Comparison of ENCODE assay signal across 18 mouse cellular contexts in genomic region chr1:143653646-143654045, GRCm38 (mm10). TPM values are rescaled to one million over a fixed set of nuclear protein-coding genes. Genes with fewer than 3 reads are reported as not detected.
A peak's percentile ranks its signal among the peaks of the same experiment; 100 is the strongest.
DNase-seq lines count a peak whose midpoint lies in the region; ATAC-seq and TF ChIP-seq lines count a peak whose summit lies in the region.
"Had no signal": no experiment of that assay in that cellular context is flagged by ENCODE, and none has a peak within 500 bp of the region (broad histone marks: within the 10 kb centered on the region; RNA-seq: fewer than 3 reads in every experiment).

No protein-coding gene starts in this region.

- H3K27me3 ChIP-seq in G1E (ENCODE audit: insufficient read depth, low read length), result no peaks in the 10 kb centered on the region
- H3K27me3 ChIP-seq in midbrain, embryonic 11.5 days (ENCODE audit: control insufficient read depth, insufficient read depth, low read length), result no peaks in the 10 kb centered on the region
- H3K27me3 ChIP-seq: CH12.LX; embryonic facial prominence, embryonic 12.5 days; heart, embryonic 13.5 days; hindbrain, embryonic 15.5 days had no signal

- ATAC-seq in G1E (ENCODE audit: extremely low read depth, insufficient number of reproducible peaks, low FRiP score, poor library complexity, severe bottlenecking), result peak; percentile 43
- ATAC-seq in granulocyte monocyte progenitor cell, adult 5-6 weeks (replicated peaks; ENCODE audit: poor library complexity, severe bottlenecking), result peak; percentile 40
- ATAC-seq in midbrain, embryonic 11.5 days (ENCODE audit: low FRiP score), result no peak
- ATAC-seq: forebrain, embryonic 16.5 days had no signal

- 91% methylated on average over 3 of the region's 3 CpGs for WGBS in midbrain, embryonic 11.5 days

- TF ChIP-seq CTCF in G1E (IDR thresholded peaks at IDR 0.05; ENCODE audit: low read depth, low read length), result no peak

- H3K9me3 ChIP-seq in G1E (replicated peaks), result no peaks in the 10 kb centered on the region
- no peaks in the 10 kb centered on the region for H3K9me3 ChIP-seq in midbrain, embryonic 11.5 days (ENCODE audit: control insufficient read depth, low read length)
- H3K9me3 ChIP-seq: embryonic facial prominence, embryonic 12.5 days; heart, embryonic 13.5 days; hindbrain, embryonic 15.5 days had no signal

- H3K4me3 ChIP-seq in G1E (ENCODE audit: low read depth, low read length), result no peak overlapping the region
- H3K4me3 ChIP-seq in midbrain, embryonic 11.5 days (ENCODE audit: low read depth, low read length), result no peak overlapping the region
- H3K4me3 ChIP-seq: embryonic facial prominence, embryonic 12.5 days; heart, embryonic 13.5 days; hindbrain, embryonic 15.5 days had no signal

- H3K36me3 ChIP-seq in G1E (replicated peaks), result peaks cover 44% of the 10 kb centered on the region
- no peaks in the 10 kb centered on the region for H3K36me3 ChIP-seq in midbrain, embryonic 11.5 days (ENCODE audit: control insufficient read depth, insufficient read depth, low read length)

- no peak overlapping the region for H3K4me2 ChIP-seq in midbrain, embryonic 11.5 days
- H3K4me2 ChIP-seq: embryonic facial prominence, embryonic 12.5 days; heart, embryonic 13.5 days; hindbrain, embryonic 15.5 days had no signal

- no peak overlapping the region for H3K9ac ChIP-seq in midbrain, embryonic 11.5 days (ENCODE audit: low read length)
- H3K9ac ChIP-seq: embryonic facial prominence, embryonic 12.5 days; heart, embryonic 13.5 days; hindbrain, embryonic 15.5 days had no signal

- no peak overlapping the region for H3K27ac ChIP-seq in midbrain, embryonic 11.5 days (ENCODE audit: low read depth, low read length)
- H3K27ac ChIP-seq: embryonic facial prominence, embryonic 12.5 days; heart, embryonic 13.5 days; hindbrain, embryonic 15.5 days had no signal

- peak; percentile 35 for DNase-seq in CD4-positive helper T cell, adult 2 months (ENCODE audit: low read depth, low spot score)
- no peak for DNase-seq in G1E (ENCODE audit: low spot score)
- DNase-seq in naive thymus-derived CD4-positive, alpha-beta T cell, adult 2 months (ENCODE audit: low read depth), result peak; percentile 28
- DNase-seq in retina, embryonic 14.5 days (ENCODE audit: low spot score), result no peak
- DNase-seq in midbrain, embryonic 11.5 days (ENCODE audit: low spot score, missing footprints), result no peak
- DNase-seq in adrenal gland, postnatal 25 days, result no peak
- DNase-seq: adrenal gland, postnatal 36 days; cerebellum, adult 8-10 months; cerebellum, postnatal 14 days; gastrocnemius, postnatal 14 days; heart, postnatal 36 days; kidney, adult 11 months had no signal

- peaks cover 16% of the 10 kb centered on the region for H3K4me1 ChIP-seq in G1E (ENCODE audit: insufficient read depth, low read depth, low read length)
- H3K4me1 ChIP-seq in midbrain, embryonic 11.5 days (ENCODE audit: control insufficient read depth, insufficient read depth, low read length), result no peaks in the 10 kb centered on the region
- H3K4me1 ChIP-seq: embryonic facial prominence, embryonic 12.5 days; heart, embryonic 13.5 days; hindbrain, embryonic 15.5 days had no signal

RNA-seq across cellular contexts. Expression of gene B3galt2, which starts 13.2 kb away (rescaled TPM):
- total RNA-seq in G1E (2014; fragmentation: Nextera tagmentation) (not detected in 2 replicates), G1E (2017) (0.12 and 0.16 TPM in 2 replicates)
- polyA plus RNA-seq in G1E (2012), result not detected in 2 replicates
- total RNA-seq in granulocyte monocyte progenitor cell, adult 5-6 weeks (2014; fragmentation: Nextera tagmentation), result not detected in 2 replicates
- 0.04 and 0.05 TPM in 2 replicates for total RNA-seq in granulocyte monocyte progenitor cell, adult 5-6 weeks (2017)
- polyA plus RNA-seq in midbrain, embryonic 11.5 days (2014; fragmentation: Nextera tagmentation; extraction: Ambion mirVana), result 1.2 and 1.6 TPM in 2 replicates
- 4.4 and 4.6 TPM in 2 replicates for total RNA-seq in adrenal gland, postnatal 25 days (2021)

RNA-seq across cellular contexts. Expression of gene Cdc73, which starts 49.0 kb away (rescaled TPM):
- 263 and 288 TPM in 2 replicates for total RNA-seq in G1E (2014; fragmentation: Nextera tagmentation)
- total RNA-seq in G1E (2017), result 21.5 and 29.0 TPM in 2 replicates
- 13.0 and 14.2 TPM in 2 replicates for polyA plus RNA-seq in G1E (2012)
- total RNA-seq in granulocyte monocyte progenitor cell, adult 5-6 weeks (2014; fragmentation: Nextera tagmentation), result 53.7 and 70.2 TPM in 2 replicates
- total RNA-seq in granulocyte monocyte progenitor cell, adult 5-6 weeks (2017), result 14.8 and 19.1 TPM in 2 replicates
- polyA plus RNA-seq in midbrain, embryonic 11.5 days (2014; fragmentation: Nextera tagmentation; extraction: Ambion mirVana), result 27.8 and 28.4 TPM in 2 replicates
- total RNA-seq in adrenal gland, postnatal 25 days (2021), result 98.2 and 110 TPM in 2 replicates

Comparison
In these comparisons a context has a peak if more than half of its experiments do, and no peak if none do; other contexts are left out.
1. DNase-seq: peak in CD4-positive helper T cell, adult 2 months (single experiment) and naive thymus-derived CD4-positive, alpha-beta T cell, adult 2 months (single experiment); none in G1E (single experiment), retina, embryonic 14.5 days (single experiment), midbrain, embryonic 11.5 days (single experiment) and adrenal gland, postnatal 25 days (single experiment).